Mouse (Mus musculus) lung, postnatal 0 days (tissue): ENCODE data around the gene Icam1.

Source experiments
- CTCF ChIP-seq: IDR thresholded peaks from 2 replicates; pipeline ENCODE4 v1.5.1; 2016; ENCODE audit warnings: antibody characterized with exemption, mild to moderate bottlenecking
- EP300 ChIP-seq: IDR thresholded peaks from 2 replicates; pipeline ENCODE4 v1.6.1; 2016; ENCODE audit warnings: antibody characterized with exemption, mild to moderate bottlenecking, control low read depth

DNA sequence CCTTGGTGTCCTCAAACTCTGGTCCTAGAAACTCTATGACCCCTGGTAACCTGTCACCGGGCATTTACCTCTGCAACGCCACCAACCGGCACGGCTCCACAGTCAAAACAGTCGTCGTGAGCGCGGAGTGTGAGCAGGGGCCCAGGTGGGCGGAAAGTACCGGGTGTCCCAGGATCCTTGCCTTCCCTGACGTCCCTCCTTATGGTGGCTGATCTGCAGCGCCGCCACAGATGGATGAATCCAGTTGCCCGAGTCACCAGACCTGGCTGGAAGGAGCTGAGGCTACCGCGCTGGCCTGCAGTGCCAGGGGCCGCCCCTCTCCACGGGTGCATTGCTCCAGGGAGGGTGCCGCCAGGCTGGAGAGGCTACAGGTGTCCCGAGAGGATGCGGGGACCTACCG, 20.9 kb downstream of the Icam1 start:
- TF ChIP-seq CTCF (no peak), EP300 (no peak)
